Mouse (Mus musculus) hindbrain, embryonic 14.5 days (tissue): ENCODE measurements around the gene Thsd7b. TPM values are rescaled to one million over a fixed set of nuclear protein-coding genes. Genes with fewer than 3 reads are reported as not detected.

Experiments used
- ATAC-seq: fragments of 200-750 bp; cut with Nextera tagmentation; 2 replicates; pipeline ENCODE4 v1.8.0; 2017; ENCODE audit warnings: moderate number of reproducible peaks, mild to moderate bottlenecking, moderate TSS enrichment, moderate library complexity; ENCODE audit not compliant: low FRiP score
- DNase-seq: peaks from one replicate; pipeline ENCODE4 v3.0.0-alpha.2; 2015; ENCODE audit warnings: low spot score
- H3K27ac ChIP-seq: fragments of 300-500 bp; sonication (generic); 2 replicates; pipeline ENCODE4 v1.5.1; 2014; ENCODE audit warnings: mild to moderate bottlenecking, moderate library complexity
- H3K27me3 ChIP-seq: fragments of 300-500 bp; sonication (generic); 2 replicates; pipeline ENCODE4 v1.6.1; 2014; ENCODE audit warnings: mild to moderate bottlenecking, low read length, mixed read lengths; ENCODE audit not compliant: control insufficient read depth, insufficient read depth
- H3K36me3 ChIP-seq: fragments of 300-500 bp; sonication (generic); replicated peaks from 2 replicates; pipeline ENCODE4 v1.6.1; 2014; ENCODE audit not compliant: control insufficient read depth, insufficient read depth
- H3K4me1 ChIP-seq: fragments of 300-500 bp; sonication (generic); replicated peaks from 2 replicates; pipeline ENCODE4 v1.6.1; 2014; ENCODE audit warnings: antibody characterized with exemption, low read length, mixed read lengths; ENCODE audit not compliant: control insufficient read depth, insufficient read depth
- H3K4me2 ChIP-seq: fragments of 300-500 bp; sonication (generic); replicated peaks from 2 replicates; pipeline ENCODE4 v1.6.1; 2014; ENCODE audit warnings: mild to moderate bottlenecking, moderate library complexity
- H3K4me3 ChIP-seq: fragments of 300-500 bp; sonication (generic); replicated peaks from 2 replicates; pipeline ENCODE4 v1.5.1; 2014; ENCODE audit warnings: mild to moderate bottlenecking, low read length
- H3K9ac ChIP-seq: fragments of 300-500 bp; sonication (generic); 2 replicates; pipeline ENCODE4 v1.6.1; 2014
- H3K9me3 ChIP-seq: fragments of 300-500 bp; sonication (generic); 2 replicates; pipeline ENCODE4 v1.6.1; 2016; ENCODE audit warnings: low read length; ENCODE audit not compliant: control insufficient read depth
- WGBS: fragments of 180-500 bp; shearing (Covaris S2); extraction: QIAGEN DNeasy Blood & Tissue Kit; methylation state at CpG from one replicate; pipeline ENCODE4 v1.1.7; 2014; 5-methylcytosine and 5-hydroxymethylcytosine counted together
- polyA plus RNA-seq: library from polyadenylated mRNA; unstranded; fragments of >200 nt; fragmentation: Nextera tagmentation; extraction: Ambion mirVana; gene quantifications from 2 replicates; pipeline ENCODE4 v1.2.1, GENCODE M21; 2014

The Thsd7b gene
- 12.5 TPM in 2 replicates for polyA plus RNA-seq

GRCm38 (mm10) chr1:129272982-129273937 lies at the start of gene Thsd7b:
TSS of gene Thsd7b (plus strand) at chr1:129273302.
- WGBS, result under 1% methylated on average over 40 of the region's 45 CpGs
- ATAC-seq, result peak; percentile 88
- Histone ChIP-seq H3K4me1 (peaks cover 14% of the 10 kb centered on the region), H3K4me3 (peak within 1 kb of the TSS; percentile 48), H3K27me3 (no peaks in the 10 kb centered on the region), H3K36me3 (no peaks in the 10 kb centered on the region), H3K27ac (0 out of 2 replicates have a peak within 1 kb of the TSS, but pooled peaks have one; percentile 10), H3K9ac (peak within 1 kb of the TSS; percentile 58), H3K9me3 (no peaks in the 10 kb centered on the region), H3K4me2 (peak within 1 kb of the TSS; percentile 91)
- DNase-seq, result peak; percentile 52

GRCm38 (mm10) chr1:129244292-129244691 lies 28.8 kb upstream of the Thsd7b start:
- Histone ChIP-seq H3K4me3 (no peak overlapping the region), H3K4me1 (no peaks in the 10 kb centered on the region), H3K4me2 (no peak overlapping the region), H3K27ac (no peak overlapping the region), H3K9me3 (no peaks in the 10 kb centered on the region), H3K27me3 (no peaks in the 10 kb centered on the region), H3K9ac (no peak overlapping the region), H3K36me3 (no peaks in the 10 kb centered on the region)
- no peak for DNase-seq
- 59% methylated on average over 3 of the region's 3 CpGs for WGBS
- no peak for ATAC-seq

GRCm38 (mm10) chr1:129250704-129251443 lies 22.2 kb upstream of the Thsd7b start:
- 84% methylated on average over 6 of the region's 6 CpGs for WGBS
- ATAC-seq, result no peak
- no peaks in the 10 kb centered on the region for H3K9me3 ChIP-seq

GRCm38 (mm10) chr1:129266684-129267083 lies 6.4 kb upstream of the Thsd7b start:
- DNase-seq (no peak), ATAC-seq (no peak)
- Histone ChIP-seq H3K9ac (no peak overlapping the region), H3K9me3 (no peaks in the 10 kb centered on the region), H3K27ac (no peak overlapping the region), H3K4me3 (no peak overlapping the region), H3K4me1 (no peaks in the 10 kb centered on the region), H3K4me2 (no peak overlapping the region), H3K27me3 (no peaks in the 10 kb centered on the region), H3K36me3 (no peaks in the 10 kb centered on the region)
- WGBS, result 95% methylated on average over 3 of the region's 3 CpGs

More at GRCm38 (mm10) chr1:129250704-129251443, 22.2 kb upstream of the Thsd7b start:
- Histone ChIP-seq H3K4me3 (no peak overlapping the region), H3K9ac (no peak overlapping the region), H3K4me1 (no peaks in the 10 kb centered on the region), H3K27me3 (no peaks in the 10 kb centered on the region), H3K36me3 (no peaks in the 10 kb centered on the region), H3K4me2 (no peak overlapping the region), H3K27ac (no peak overlapping the region)
- DNase-seq, result no peak

- H3K36me3 ChIP-seq, result no peaks in the 10 kb centered on the region
- H3K4me2 ChIP-seq, result no peak overlapping the region
- H3K9ac ChIP-seq, result no peak overlapping the region
- WGBS, result 84% methylated on average over 1 of the region's 1 CpGs
- ATAC-seq, result no peak
- DNase-seq, result no peak
- H3K27ac ChIP-seq, result no peak overlapping the region
- no peaks in the 10 kb centered on the region for H3K9me3 ChIP-seq
- no peaks in the 10 kb centered on the region for H3K27me3 ChIP-seq
- no peaks in the 10 kb centered on the region for H3K4me1 ChIP-seq
- no peak overlapping the region for H3K4me3 ChIP-seq
Measured at GRCm38 (mm10) chr1:129304173-129304572, 31.1 kb downstream of the Thsd7b start.

- Histone ChIP-seq H3K4me3 (no peak overlapping the region), H3K4me1 (no peaks in the 10 kb centered on the region), H3K36me3 (no peaks in the 10 kb centered on the region), H3K27ac (no peak overlapping the region), H3K9ac (no peak overlapping the region), H3K27me3 (no peaks in the 10 kb centered on the region), H3K4me2 (no peak overlapping the region), H3K9me3 (no peaks in the 10 kb centered on the region)
- no peak for DNase-seq
- 61% methylated on average over 6 of the region's 6 CpGs for WGBS
- 0 out of 2 replicates have a peak, but pooled peaks have one; percentile 27 for ATAC-seq
Measured at GRCm38 (mm10) chr1:129324388-129324787, 51.3 kb downstream of the Thsd7b start.

GRCm38 (mm10) chr1:129324798-129325197 lies 51.7 kb downstream of the Thsd7b start:
- Histone ChIP-seq H3K27me3 (no peaks in the 10 kb centered on the region), H3K9ac (no peak overlapping the region), H3K9me3 (no peaks in the 10 kb centered on the region), H3K36me3 (no peaks in the 10 kb centered on the region), H3K4me1 (no peaks in the 10 kb centered on the region), H3K4me3 (no peak overlapping the region), H3K27ac (no peak overlapping the region), H3K4me2 (no peak overlapping the region)
- 54% methylated on average over 2 of the region's 2 CpGs for WGBS
- no peak for DNase-seq
- no peak; the same call in 1 of the 2 replicates for ATAC-seq

- ATAC-seq (no peak), DNase-seq (no peak)
- Histone ChIP-seq H3K9me3 (no peaks in the 10 kb centered on the region), H3K27ac (peak overlapping the region; percentile 32; the same call in 1 of the 2 replicates), H3K4me3 (no peak overlapping the region), H3K4me1 (peaks cover 8% of the 10 kb centered on the region), H3K27me3 (no peaks in the 10 kb centered on the region), H3K4me2 (no peak overlapping the region), H3K9ac (no peak overlapping the region), H3K36me3 (no peaks in the 10 kb centered on the region)
- 49% methylated on average over 6 of the region's 6 CpGs for WGBS
Measured at GRCm38 (mm10) chr1:129356631-129357030, 83.5 kb downstream of the Thsd7b start.

GRCm38 (mm10) chr1:129357378-129357777 lies 84.3 kb downstream of the Thsd7b start:
- no peak overlapping the region for H3K4me2 ChIP-seq

More at GRCm38 (mm10) chr1:129357378-129357777, 84.3 kb downstream of the Thsd7b start:
- peak; percentile 84 for ATAC-seq
- H3K4me1 ChIP-seq, result peaks cover 8% of the 10 kb centered on the region
- H3K9me3 ChIP-seq, result no peaks in the 10 kb centered on the region
- DNase-seq, result peak; percentile 38
- no peak overlapping the region for H3K4me3 ChIP-seq
- H3K27me3 ChIP-seq, result no peaks in the 10 kb centered on the region
- WGBS, result 38% methylated on average over 2 of the region's 2 CpGs
- H3K36me3 ChIP-seq, result no peaks in the 10 kb centered on the region
- no peak overlapping the region for H3K9ac ChIP-seq
- peak overlapping the region; percentile 32 for H3K27ac ChIP-seq
